Comparison of ENCODE assay signal across 6 mouse cellular contexts in genomic region chr16:76310286-76310685, GRCm38 (mm10).
"Had no signal": no experiment of that assay in that cellular context is flagged by ENCODE, and none has a peak within 500 bp of the region (broad histone marks: within the 10 kb centered on the region; RNA-seq: fewer than 3 reads in every experiment).

No protein-coding gene starts in this region.

- DNase-seq: kidney, postnatal 10 days; kidney, postnatal 4 days; lung, adult 2 months; lung, postnatal 36 days; right cerebral cortex, adult 18-20 months; right cerebral cortex, postnatal 25 days had no signal
